Mouse (Mus musculus) ES-E14 (cell line): ENCODE data around the gene Fzr1. TPM values are rescaled to one million over a fixed set of nuclear protein-coding genes. Genes with fewer than 3 reads are reported as not detected.

Experiments
- DNase-seq: peaks from one replicate; pipeline ENCODE4 v3.0.0-alpha.2; 2013; ENCODE audit warnings: low read depth, low spot score
- H3K27ac ChIP-seq: 2 replicates; pipeline ENCODE4 v1.5.1; 2012; ENCODE audit warnings: low read depth, mild to moderate bottlenecking, low read length, moderate library complexity, mixed read lengths; ENCODE audit not compliant: poor library complexity, insufficient read depth, severe bottlenecking
- H3K36me3 ChIP-seq: 2 replicates; pipeline ENCODE4 v1.6.1; 2012; ENCODE audit warnings: mild to moderate bottlenecking, low read length, moderate library complexity, mixed read lengths; ENCODE audit not compliant: control insufficient read depth, poor library complexity, insufficient read depth, severe bottlenecking
- H3K4me1 ChIP-seq, 2 experiments: fragments of 150-350 bp in 1 of 2; sonication (generic) in 1 of 2; 2 replicates each; pipeline ENCODE4 v1.6.1; 2012; ENCODE audit warnings: low read length in 2 of 2, mild to moderate bottlenecking in 1 of 2, mixed read lengths in 1 of 2; ENCODE audit not compliant: control insufficient read depth in 2 of 2, insufficient read depth in 2 of 2, poor library complexity in 1 of 2
- H3K4me3 ChIP-seq, 2 experiments: fragments of 150-350 bp in 1 of 2; sonication (generic) in 1 of 2; 2 replicates each; pipeline ENCODE4 v1.5.1; 2012; ENCODE audit warnings: low read length in 2 of 2, low read depth in 1 of 2, mild to moderate bottlenecking in 1 of 2, mixed read lengths in 1 of 2; ENCODE audit not compliant: insufficient read depth in 1 of 2, poor library complexity in 1 of 2, severe bottlenecking in 1 of 2
- H3K9ac ChIP-seq: 2 replicates; pipeline ENCODE4 v1.6.1; 2012; ENCODE audit warnings: low read depth, mild to moderate bottlenecking, low read length, mixed read lengths; ENCODE audit not compliant: poor library complexity, insufficient read depth, severe bottlenecking
- H3K9me3 ChIP-seq: fragments of 150-350 bp; sonication (generic); 2 replicates; pipeline ENCODE4 v1.6.1; 2012; ENCODE audit warnings: low read depth, mild to moderate bottlenecking, low read length; ENCODE audit not compliant: control insufficient read depth, insufficient read depth
- CHD2 ChIP-seq: IDR thresholded peaks from 2 replicates; pipeline ENCODE4 v1.6.1; 2014; ENCODE audit warnings: mild to moderate bottlenecking, low read depth, low read length, inconsistent platforms
- HCFC1 ChIP-seq: IDR thresholded peaks from 2 replicates; pipeline ENCODE4 v1.6.1; 2012; ENCODE audit warnings: low read length, inconsistent platforms, borderline replicate concordance; ENCODE audit not compliant: insufficient read depth
- MAFK ChIP-seq: IDR thresholded peaks from 2 replicates; pipeline ENCODE4 v1.6.1; 2014; ENCODE audit warnings: mild to moderate bottlenecking, low read depth, low read length, inconsistent platforms; ENCODE audit not compliant: insufficient read depth
- ZC3H11A ChIP-seq: IDR thresholded peaks from 2 replicates; pipeline ENCODE4 v1.6.1; 2012; ENCODE audit warnings: low read depth, mild to moderate bottlenecking, inconsistent platforms, low read length, borderline replicate concordance
- ZNF384 ChIP-seq: IDR thresholded peaks from 2 replicates; pipeline ENCODE4 v1.6.1; 2012; ENCODE audit warnings: low read depth, low read length, inconsistent platforms
- in situ Hi-C, 2 experiments: fragments of 600-800 bp; cut with MboI; formaldehyde crosslinking; loops; one replicate each; pipeline ENCODE4 v1.15.1; 2025; ENCODE audit warnings: low sequenced_read_pairs in 2 of 2, inconsistent platforms in 1 of 2; ENCODE audit not compliant: unreplicated experiment in 2 of 2
- total RNA-seq: library from RNA; depleted of rRNA; stranded (reverse); fragments of 300-350 nt; gene quantifications from 2 replicates; pipeline ENCODE4 v1.2.3, GENCODE M21; 2012

Fzr1 gene
- total RNA-seq, 1 experiment, result 63.0 TPM

DNA sequence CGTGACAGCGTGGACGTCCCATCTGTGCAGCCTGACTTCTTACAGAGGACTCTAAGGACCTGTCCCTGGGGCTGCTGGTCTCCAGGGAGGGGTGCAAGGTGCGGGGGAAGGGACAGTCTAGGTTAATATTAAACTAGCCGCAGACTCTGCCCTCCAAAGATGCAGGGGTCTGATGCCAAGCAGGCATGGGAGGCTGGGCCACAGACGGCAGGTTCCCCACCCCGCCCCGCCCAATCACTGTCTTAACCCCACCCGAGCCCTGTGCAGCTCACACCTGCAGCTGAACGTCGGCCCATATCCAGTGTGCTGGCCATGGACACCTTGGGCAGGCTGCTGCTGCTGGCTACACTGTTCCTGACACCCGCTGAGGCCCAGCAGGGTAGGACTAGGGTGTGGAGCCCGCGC lies 14.5 kb upstream of the Fzr1 start, which contains the start of gene Smim24:
Smim24 (plus strand) TSS at position 271 of the 405 bp plus-strand sequence.
- in situ Hi-C loops, result no loop called here
- peaks cover 12% of the 10 kb centered on the region for H3K36me3 ChIP-seq
- peaks cover 0 to 23% of the 10 kb centered on the region in 2 experiments; a peak in 2 of 4 replicates for H3K4me1 ChIP-seq
- no peak for DNase-seq
- no peaks in the 10 kb centered on the region for H3K9me3 ChIP-seq
- H3K9ac ChIP-seq, result 0 out of 2 replicates have a peak within 1 kb of the TSS, but pooled peaks have one; percentile 28
- H3K4me3 ChIP-seq, result 0 out of 4 replicates have a peak within 1 kb of the TSS, but pooled peaks of 1 of the 2 experiments have one; percentile 44
- no peak within 1 kb of the TSS for H3K27ac ChIP-seq
- TF ChIP-seq CHD2 (no peak), ZC3H11A (no peak), ZNF384 (no peak), MAFK (no peak), HCFC1 (no peak)

DNA sequence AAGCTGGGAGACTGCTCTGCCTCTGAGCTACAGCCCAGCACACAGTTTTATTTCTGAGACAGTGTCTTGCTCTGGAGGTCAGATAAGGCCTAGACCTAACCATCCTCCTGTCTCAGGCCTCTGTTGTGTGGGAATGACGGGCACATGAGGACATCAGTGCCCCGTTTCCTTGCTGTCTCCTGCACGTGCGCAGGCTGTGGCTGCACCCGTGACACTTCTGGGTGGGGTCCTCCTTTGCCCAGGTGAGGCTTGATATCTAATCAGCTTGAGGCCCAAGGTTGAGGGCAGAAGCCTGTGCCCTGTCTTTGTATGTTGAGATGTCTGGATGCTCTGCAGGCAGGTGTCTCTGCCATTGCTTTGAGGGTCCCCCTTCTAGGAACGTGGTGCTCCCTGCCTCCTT lies 14.0 kb upstream of the Fzr1 start:
- TF ChIP-seq ZNF384 (no peak), ZC3H11A (no peak), CHD2 (no peak), HCFC1 (no peak), MAFK (no peak)
- Histone ChIP-seq H3K9me3 (no peaks in the 10 kb centered on the region), H3K4me1 (peaks cover 0 to 21% of the 10 kb centered on the region in 2 experiments; a peak in 2 of 4 replicates), H3K27ac (no peak overlapping the region), H3K9ac (no peak overlapping the region), H3K36me3 (peaks cover 18% of the 10 kb centered on the region), H3K4me3 (no peak overlapping the region)
- in situ Hi-C loops, result no loop called here
- no peak for DNase-seq

DNA sequence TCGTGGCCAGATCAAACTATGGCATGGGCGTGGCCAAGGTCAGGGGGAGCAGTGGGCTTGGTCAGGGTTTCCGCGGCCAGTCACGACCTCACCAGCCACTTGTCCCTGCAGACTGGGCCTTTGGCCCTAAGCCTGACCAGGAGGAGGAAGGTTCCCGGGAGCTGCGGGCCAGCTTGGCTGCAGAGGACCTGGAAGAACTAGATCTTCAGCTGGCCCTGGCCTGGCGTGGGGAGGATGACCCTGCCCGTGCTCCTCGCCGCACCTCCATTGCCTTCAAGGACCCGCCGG lies 12.3 kb upstream of the Fzr1 start:
- Histone ChIP-seq H3K4me1 (peaks cover 0 to 19% of the 10 kb centered on the region in 2 experiments; a peak in 2 of 4 replicates), H3K9me3 (no peaks in the 10 kb centered on the region), H3K27ac (no peak overlapping the region), H3K9ac (no peak overlapping the region), H3K36me3 (peaks cover 34% of the 10 kb centered on the region), H3K4me3 (no peak overlapping the region)
- DNase-seq, result no peak
- in situ Hi-C loops, result no loop called here
- TF ChIP-seq ZNF384 (no peak), ZC3H11A (no peak), HCFC1 (no peak), CHD2 (no peak), MAFK (no peak)

DNA sequence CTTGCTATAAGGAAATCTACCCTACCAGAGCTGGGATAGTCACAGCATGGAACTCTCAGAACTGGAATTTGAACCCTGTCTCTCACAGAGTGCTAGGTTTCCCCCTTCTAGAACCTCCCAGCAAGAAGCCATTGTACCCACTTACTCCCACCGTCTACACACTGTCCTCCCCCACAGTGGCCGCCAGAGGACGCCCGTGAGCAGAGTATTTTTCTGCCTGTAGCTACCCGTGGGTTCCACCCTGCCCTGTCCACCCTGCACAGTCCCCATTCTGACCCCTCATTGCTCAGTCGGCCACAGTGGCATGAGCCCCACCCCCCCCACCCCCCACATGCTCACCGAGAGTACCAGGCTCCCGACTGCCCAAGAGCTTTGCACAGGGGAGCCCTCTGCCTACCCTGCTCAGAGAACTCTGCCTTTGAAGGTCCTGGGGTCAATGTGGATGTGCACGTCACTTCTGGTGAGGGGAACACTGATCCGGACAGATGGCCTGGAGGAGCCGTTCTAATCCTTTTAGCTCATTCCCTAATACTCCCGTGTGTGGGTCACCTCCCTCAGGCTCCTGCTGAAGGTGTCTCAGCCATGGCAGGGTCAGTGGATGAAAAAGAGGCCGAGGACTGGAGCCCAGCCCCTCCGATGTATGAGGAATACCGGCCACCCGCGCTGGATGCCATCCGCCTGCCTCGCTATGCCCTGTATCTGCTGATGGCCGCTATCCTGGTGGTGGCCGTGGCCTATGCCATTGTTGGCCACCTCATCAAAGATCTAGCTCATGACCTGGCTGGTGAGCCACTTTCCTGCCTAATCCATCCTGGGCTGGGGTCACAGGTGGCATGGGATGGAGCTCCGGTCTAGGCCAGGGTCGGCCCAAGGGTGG lies 11.7 kb upstream of the Fzr1 start:
- H3K4me1 ChIP-seq, result peaks cover 0 to 19% of the 10 kb centered on the region in 2 experiments; a peak in 2 of 4 replicates
- peaks cover 35% of the 10 kb centered on the region for H3K36me3 ChIP-seq
- no peak overlapping the region for H3K9ac ChIP-seq
- TF ChIP-seq HCFC1 (no peak), ZC3H11A (no peak; the same call in 1 of the 2 replicates), MAFK (no peak)
- no peak for DNase-seq
- H3K9me3 ChIP-seq, result no peaks in the 10 kb centered on the region
- no peak overlapping the region for H3K27ac ChIP-seq
- H3K4me3 ChIP-seq, result no peak overlapping the region
- in situ Hi-C loops, result no loop called here

DNA sequence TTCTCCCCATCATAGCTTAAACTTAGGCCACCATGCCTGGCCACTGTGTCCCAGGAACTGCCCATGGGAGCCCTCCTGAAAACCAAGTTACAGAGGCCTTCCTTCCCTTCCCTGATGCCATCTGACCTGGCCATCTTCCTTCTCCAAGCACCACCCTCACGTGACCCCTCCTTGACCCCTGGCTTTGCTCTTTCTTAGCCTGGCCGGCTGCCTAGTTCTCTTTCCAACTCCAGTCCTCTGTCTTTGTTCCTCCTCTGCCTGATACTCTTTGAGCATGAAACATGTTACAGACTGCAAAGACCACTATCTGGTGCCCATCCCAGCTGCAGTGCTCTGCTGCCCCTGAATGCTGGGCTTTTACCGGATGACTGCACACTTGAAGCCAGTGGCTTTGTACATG lies 11.1 kb upstream of the Fzr1 start:
- H3K36me3 ChIP-seq, result peaks cover 35% of the 10 kb centered on the region
- peaks cover 0 to 19% of the 10 kb centered on the region in 2 experiments; a peak in 2 of 4 replicates for H3K4me1 ChIP-seq
- H3K4me3 ChIP-seq, result no peak overlapping the region
- no peak for DNase-seq
- no peak overlapping the region for H3K9ac ChIP-seq
- TF ChIP-seq MAFK (no peak), CHD2 (no peak), ZNF384 (no peak), HCFC1 (no peak), ZC3H11A (no peak)
- no peaks in the 10 kb centered on the region for H3K9me3 ChIP-seq
- in situ Hi-C loops, result no loop called here
- H3K27ac ChIP-seq, result no peak overlapping the region
